Mouse (Mus musculus) natural killer cell, adult 2 months (primary cell): ENCODE results near the gene Timm10.
A peak's percentile ranks its signal among the peaks of the same experiment; 100 is the strongest.

Experiments used
- DNase-seq, 2 experiments: peaks; one replicate each; pipeline ENCODE4 v3.0.0; 2022; ENCODE audit warnings: low spot score in 2 of 2

Timm10 gene

DNA sequence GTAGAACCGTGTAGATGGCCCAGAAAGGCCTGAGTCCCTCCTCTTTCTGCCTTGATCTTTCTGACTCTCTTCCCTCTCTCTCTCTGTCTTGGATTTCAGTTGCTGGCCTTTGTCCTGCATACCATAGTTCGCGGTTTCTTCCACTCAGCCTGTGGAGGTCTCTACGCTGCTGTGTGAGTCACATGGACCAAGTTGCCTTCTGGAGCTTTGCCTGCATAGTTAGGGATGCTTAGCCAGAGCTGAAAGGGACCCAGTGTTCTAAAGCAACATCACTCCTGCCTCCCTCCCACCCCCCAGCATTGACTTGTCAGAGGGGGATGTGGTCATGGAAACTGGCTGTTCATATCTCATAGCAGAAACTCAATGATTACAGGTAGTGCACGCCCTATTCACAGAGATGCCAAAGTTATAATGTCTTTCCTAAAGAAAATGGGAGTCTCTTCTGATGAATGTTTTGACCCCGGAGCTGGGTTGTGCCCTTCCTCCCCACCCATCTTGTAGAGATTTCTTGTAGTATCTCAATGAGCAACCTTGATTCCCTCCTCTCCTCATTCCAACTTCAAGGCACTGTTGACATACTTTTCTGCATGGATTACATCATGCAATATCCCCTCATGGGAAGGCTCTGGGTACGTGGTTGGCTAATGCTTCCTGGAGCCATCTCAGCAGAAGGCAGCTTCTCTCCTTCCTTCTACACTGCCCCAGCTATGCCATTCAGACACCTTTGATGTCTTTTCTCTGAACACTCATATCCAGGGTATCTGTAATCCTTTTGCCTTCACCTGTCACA is 33.4 kb downstream of the Timm10 start:
- no peak for DNase-seq

DNA sequence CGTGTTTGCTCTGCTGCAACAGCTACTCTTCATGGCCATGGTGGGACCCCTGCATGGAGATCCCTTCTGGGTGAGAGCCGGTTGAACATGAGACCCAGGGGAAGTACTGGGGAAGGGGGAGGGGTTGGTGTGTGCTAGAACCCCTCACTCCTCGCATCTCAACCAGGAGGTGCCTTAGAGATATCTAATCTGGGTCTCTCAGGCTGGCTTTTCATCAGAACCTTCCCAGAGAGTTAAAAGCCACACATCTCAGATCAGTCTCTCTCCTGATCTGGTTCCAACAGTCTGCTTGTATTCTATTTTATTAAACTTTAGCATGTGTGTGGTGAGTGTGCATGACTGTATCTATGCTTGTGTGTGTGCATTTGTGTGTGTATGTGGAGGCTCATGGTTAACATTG is 34.6 kb downstream of the Timm10 start:
- DNase-seq, result no peak

DNA sequence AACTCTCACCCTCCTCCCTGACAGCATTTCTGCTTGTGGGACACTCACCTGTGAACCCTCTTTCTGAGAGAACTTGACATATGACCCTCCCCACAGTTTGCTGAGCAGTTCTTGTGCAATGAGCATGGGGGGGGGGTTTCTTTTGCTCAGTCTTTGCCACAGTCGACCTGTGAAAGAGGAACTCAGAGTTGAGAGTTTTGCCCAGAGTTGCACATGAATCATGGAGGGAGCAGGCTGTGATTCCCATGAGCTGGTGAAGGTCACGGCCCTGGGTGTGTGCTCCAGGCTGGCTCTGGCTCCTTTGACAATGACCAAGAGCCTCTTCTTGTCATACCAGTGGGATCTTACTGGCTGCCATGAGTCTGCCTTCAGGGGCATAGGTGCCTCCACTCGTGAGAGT is 35.4 kb downstream of the Timm10 start:
- no peak for DNase-seq

DNA sequence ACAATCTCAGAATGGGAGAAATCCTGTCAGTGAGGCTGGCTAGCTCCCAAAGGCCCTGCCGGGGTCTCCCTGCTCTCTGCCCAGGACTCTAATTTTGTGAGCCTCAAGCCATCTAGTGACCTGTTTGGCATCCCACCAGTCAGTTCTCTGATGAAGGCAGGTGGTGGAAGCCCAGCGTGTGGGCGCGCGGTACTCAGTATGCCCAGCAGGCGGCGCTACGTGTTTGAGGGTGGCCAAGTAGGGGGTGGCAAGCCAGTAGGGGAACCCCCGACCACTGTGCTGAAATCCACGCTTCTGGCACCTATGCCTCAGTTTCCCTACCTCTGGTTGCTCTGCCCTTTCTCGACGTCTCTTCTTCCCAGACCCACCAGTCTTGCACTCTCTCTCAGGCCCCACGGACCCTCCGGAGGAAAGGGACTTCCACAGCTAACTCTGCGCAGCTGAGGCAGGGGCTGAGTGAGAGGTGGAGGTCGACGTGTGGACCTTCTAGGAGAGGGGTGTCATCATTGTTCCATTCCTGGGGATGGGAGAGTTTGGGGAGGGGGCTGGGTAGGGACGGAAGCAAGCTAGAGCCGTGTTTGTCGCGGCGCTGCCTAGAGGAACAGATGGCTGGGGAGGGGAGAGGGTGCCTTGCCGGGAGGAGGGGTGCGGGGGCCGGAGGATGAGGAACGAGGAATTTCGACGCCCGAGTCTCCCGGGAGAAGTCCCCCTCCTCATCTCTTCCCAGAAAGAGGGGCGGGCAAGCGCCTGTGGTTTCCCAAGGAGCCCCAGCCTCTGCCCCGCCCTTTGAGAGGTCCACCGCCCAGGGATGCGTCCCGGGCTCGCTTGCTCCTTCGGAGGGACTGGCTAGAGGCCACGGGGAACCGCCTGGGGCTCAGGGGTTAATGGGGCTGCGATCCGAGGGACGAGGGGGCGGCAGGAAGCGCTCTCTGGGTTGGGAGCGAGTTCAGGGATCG is 39.1 kb downstream of the Timm10 start:
- peak; percentile 11 to 56 for DNase-seq

DNA sequence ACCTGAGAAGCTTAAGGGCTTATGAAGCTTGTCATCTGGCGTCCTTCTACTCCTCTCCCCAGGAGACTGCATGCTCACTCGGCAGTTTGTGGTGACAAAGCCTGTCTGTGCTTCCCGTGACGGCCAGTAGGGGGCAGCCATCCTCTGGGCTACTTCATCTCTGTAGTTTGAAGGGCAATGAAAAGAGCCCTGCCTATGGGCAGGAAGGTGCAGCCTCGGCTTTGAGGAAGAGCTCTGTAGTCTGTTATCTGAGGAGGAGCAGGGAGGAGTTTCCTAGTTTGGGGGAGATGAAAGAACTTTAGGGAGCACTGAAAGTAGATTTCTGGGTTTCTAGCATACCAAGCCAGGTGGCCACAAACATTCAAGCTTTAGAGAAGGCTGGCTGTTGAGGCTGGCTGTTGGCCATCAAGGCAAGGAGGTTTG is 41.7 kb downstream of the Timm10 start:
- peak; percentile 30 to 68 for DNase-seq

DNA sequence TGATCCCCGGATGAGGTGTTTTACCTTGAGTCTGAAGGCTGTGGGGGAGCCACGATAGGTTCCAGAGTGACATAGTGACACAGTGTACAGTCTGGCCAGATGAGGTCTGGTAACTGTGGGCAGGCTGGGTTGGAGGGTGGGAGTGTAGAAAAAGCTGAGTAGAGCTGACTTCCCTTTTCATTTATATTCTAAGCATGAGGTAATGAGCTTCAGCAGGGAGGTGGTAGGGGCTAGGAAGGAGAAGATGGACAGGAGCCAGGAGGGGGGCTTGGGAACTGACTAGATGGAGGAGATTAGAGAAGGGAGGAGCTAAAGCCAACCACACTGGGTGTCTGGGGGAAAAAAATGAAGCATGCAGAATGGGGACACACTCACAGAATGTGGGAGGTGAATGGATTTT is 42.2 kb downstream of the Timm10 start:
- no peak for DNase-seq

DNA sequence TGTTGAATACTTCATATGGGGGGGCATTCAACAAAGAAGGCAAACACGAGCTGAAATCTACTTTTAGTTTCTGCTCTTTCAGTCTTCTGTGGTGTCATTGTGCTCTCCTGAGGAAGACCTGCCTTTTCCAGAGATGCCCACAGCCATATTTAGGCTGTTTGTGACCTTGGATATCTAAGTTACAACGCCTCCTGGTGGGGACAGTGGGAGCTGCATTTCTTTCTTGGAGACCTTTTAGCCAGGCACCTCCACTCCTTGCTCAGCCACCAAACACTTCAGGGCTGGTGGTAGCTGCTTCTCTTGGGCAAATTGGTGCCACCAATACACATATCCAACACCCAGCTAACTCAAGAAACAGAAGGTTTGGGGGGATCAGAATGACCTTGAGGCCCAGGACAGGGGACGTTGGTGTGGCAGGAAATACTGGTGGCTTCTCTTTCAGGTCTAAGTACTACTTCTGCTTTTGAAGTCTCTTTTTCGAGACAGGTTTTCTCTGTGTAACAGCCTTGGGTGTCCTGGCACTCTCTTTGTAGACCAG is 43.9 kb downstream of the Timm10 start:
- peak in 1 of 2 experiments; percentile 39 for DNase-seq

DNA sequence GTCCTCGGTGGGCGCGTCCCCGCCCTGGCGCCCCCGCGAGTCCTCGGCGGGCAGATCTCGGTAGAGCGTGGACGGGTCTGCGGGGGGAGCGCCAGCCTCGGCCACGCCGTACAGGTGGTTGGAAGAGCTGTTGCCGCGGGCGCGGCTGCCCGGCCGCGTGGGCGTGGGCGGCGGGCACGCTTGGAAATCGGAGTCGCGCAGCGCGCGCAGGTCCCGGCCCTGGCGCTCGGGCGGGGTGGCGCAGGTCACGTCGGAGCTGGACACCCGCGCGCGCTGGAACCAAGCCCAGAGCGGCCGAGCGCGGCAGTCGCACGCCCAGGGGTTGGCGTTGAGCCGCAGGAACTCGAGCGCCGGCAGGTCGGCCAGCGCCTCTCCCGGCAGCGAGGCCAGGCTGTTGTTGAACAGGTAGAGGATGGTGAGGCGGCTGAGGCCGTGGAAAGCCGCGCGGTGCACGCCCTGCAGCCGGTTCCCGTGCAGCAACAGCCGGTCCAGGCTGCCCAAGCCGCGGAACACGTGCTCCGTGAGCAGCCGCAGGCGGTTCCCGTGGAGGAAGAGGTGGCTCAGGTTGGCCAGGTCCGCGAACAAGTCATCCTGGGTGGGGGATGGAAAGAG is 45.4 kb downstream of the Timm10 start:
- DNase-seq, result peak in 1 of 2 experiments; percentile 14

DNA sequence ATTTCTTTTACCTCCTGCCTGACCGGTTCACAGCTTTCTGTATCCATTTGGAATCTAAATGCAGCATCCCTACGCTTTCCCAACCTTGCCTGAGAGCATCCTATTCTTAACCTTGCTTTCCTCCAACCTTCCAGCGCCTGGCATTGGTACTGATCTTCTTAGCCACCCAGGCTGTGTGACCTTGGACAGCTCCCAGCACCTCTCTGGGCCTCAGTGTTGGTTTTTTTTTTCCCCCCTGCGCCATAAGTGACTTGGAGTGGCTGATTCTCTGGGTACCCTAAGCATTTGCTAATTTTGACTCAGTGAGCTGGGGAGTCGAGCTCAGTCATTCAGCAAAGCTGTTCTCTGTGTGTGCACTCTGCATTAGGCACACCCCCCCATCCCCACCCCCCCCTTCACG is 49.0 kb downstream of the Timm10 start:
- no peak for DNase-seq
